In genomic region chr5:52630541-52630940, GRCm38 (mm10) we compare ENCODE assay signal across 17 mouse cellular contexts. TPM values are rescaled to one million over a fixed set of nuclear protein-coding genes. Genes with fewer than 3 reads are reported as not detected.
DNase-seq lines count a peak whose midpoint lies in the region.
"Had no signal": no experiment of that assay in that cellular context is flagged by ENCODE, and none has a peak within 500 bp of the region (broad histone marks: within the 10 kb centered on the region; RNA-seq: fewer than 3 reads in every experiment).

No protein-coding gene starts in this region.

- peak; percentile 90 for DNase-seq in heart, adult 11 months
- DNase-seq in heart, adult 9 months (ENCODE audit: low spot score in 2 of 2): no peak
- peak; percentile 88 for DNase-seq in 416B (ENCODE audit: low read depth)
- peak; percentile 42 for DNase-seq in fat pad, adult 2 months (ENCODE audit: extremely low read depth, low read depth, low spot score)
- DNase-seq in urinary bladder, adult 2 months (ENCODE audit: low spot score): no peak
- DNase-seq in ovary, postnatal 36 days (ENCODE audit: low spot score): no peak
- DNase-seq in frontal cortex, postnatal 25 days (ENCODE audit: low spot score in 2 of 2): no peak
- DNase-seq: adrenal gland, adult 2 months; adrenal gland, postnatal 14 days; cerebellum, adult 11 months; cerebellum, adult 2 months; cerebellum, adult 9-11 months; cerebellum, postnatal 25 days; gastrocnemius, adult 2 months; gastrocnemius, postnatal 14 days; heart, postnatal 10 days; heart, postnatal 36 days had no signal

RNA-seq across cellular contexts. Expression of gene Sepsecs, which starts 39.0 kb away (rescaled TPM):
- polyA plus RNA-seq in urinary bladder, adult 2 months (2012; rRNA removed): 10.3 and 11.3 TPM in 2 replicates

Comparison
In these comparisons a context has a peak if more than half of its experiments do, and no peak if none do; other contexts are left out.
1. DNase-seq: peak in heart, adult 11 months (single experiment), 416B (single experiment) and fat pad, adult 2 months (single experiment); none in heart, adult 9 months (0 of 2), urinary bladder, adult 2 months (single experiment), ovary, postnatal 36 days (single experiment) and frontal cortex, postnatal 25 days (0 of 2).